Mouse (Mus musculus): ENCODE measurements around the gene Sptlc2.

GRCm38 (mm10) chr12:87327610-87328009 is 60.5 kb downstream of the Sptlc2 start:
- no peak for TF ChIP-seq GATA1 (IDR thresholded peaks at IDR 0.05; ENCODE audit: low read length)
- no peak for TF ChIP-seq TAL1 (IDR thresholded peaks at IDR 0.05; ENCODE audit: low read length)

Data from erythroblast, embryonic 14.5 days (primary cell).